Mouse (Mus musculus) intestine, embryonic 16.5 days (tissue): ENCODE results near the gene Tmem230. TPM values are rescaled to one million over a fixed set of nuclear protein-coding genes. Genes with fewer than 3 reads are reported as not detected.

Source experiments
- polyA plus RNA-seq: library from polyadenylated mRNA; unstranded; fragments of >200 nt; fragmentation: Nextera tagmentation; extraction: Ambion mirVana; gene quantifications from 2 replicates; pipeline ENCODE4 v1.2.1, GENCODE M21; 2015

Tmem230 gene
- polyA plus RNA-seq, 1 experiment from 2014 or later = 46.1 TPM

Other genes starting within 250 kb of the Tmem230 start
- gene Rassf2, start 217.5 kb downstream of the Tmem230 start, polyA plus RNA-seq = 8.2 and 9.0 TPM in 2 replicates
- gene Slc23a2, start 102.7 kb downstream of the Tmem230 start, polyA plus RNA-seq = 12.0 and 13.5 TPM in 2 replicates
- gene Pcna, start 5.5 kb upstream of the Tmem230 start, polyA plus RNA-seq = 189 and 217 TPM in 2 replicates
- gene Cds2, start 15.3 kb upstream of the Tmem230 start, polyA plus RNA-seq = 17.4 and 20.5 TPM in 2 replicates
- gene Prokr2, start 137.6 kb upstream of the Tmem230 start, polyA plus RNA-seq = 0.17 and 0.18 TPM in 2 replicates